Mouse (Mus musculus) thymus, adult 2 months (tissue): Measurements from ENCODE around the gene Sun1. TPM values are rescaled to one million over a fixed set of nuclear protein-coding genes. Genes with fewer than 3 reads are reported as not detected.

Experiments used
- DNase-seq: peaks from one replicate; pipeline ENCODE4 v3.0.0; 2021
- H3K27ac ChIP-seq: fragments of 200-500 bp; 2 replicates; pipeline ENCODE4 v1.5.1; 2012; ENCODE audit warnings: low read length, control low read depth; ENCODE audit not compliant: control insufficient read depth, insufficient read depth
- H3K27me3 ChIP-seq: fragments of 200-500 bp; 2 replicates; pipeline ENCODE4 v1.6.1; 2012; ENCODE audit warnings: mild to moderate bottlenecking, low read length, moderate library complexity, mixed read lengths; ENCODE audit not compliant: control insufficient read depth, insufficient read depth
- H3K36me3 ChIP-seq: fragments of 200-500 bp; 2 replicates; pipeline ENCODE4 v1.6.1; 2012; ENCODE audit warnings: mild to moderate bottlenecking, low read length, moderate library complexity; ENCODE audit not compliant: control insufficient read depth, insufficient read depth
- H3K4me1 ChIP-seq: fragments of 200-500 bp; replicated peaks from 2 replicates; pipeline ENCODE4 v1.6.1; 2012; ENCODE audit warnings: low read length; ENCODE audit not compliant: control insufficient read depth, insufficient read depth
- H3K4me3 ChIP-seq: fragments of 200-500 bp; 2 replicates; pipeline ENCODE4 v1.5.1; 2012; ENCODE audit warnings: mild to moderate bottlenecking, low read length, control low read depth, moderate library complexity; ENCODE audit not compliant: control insufficient read depth, insufficient read depth
- CTCF ChIP-seq: fragments of 200-500 bp; IDR thresholded peaks from 2 replicates; pipeline ENCODE4 v1.5.1; 2012; ENCODE audit warnings: mild to moderate bottlenecking, control low read depth, low read length, moderate library complexity, borderline replicate concordance; ENCODE audit not compliant: control insufficient read depth, poor library complexity, insufficient read depth; ENCODE audit errors: extremely low read depth
- POLR2A ChIP-seq: fragments of 200-500 bp; IDR thresholded peaks from 2 replicates; pipeline ENCODE4 v1.6.1; 2012; ENCODE audit warnings: mild to moderate bottlenecking, low read length, control low read depth, moderate library complexity; ENCODE audit not compliant: control insufficient read depth, poor library complexity, insufficient read depth; ENCODE audit errors: extremely low read depth
- WGBS: fragments of 180-500 bp; shearing (Covaris S2); methylation state at CpG from one replicate; pipeline ENCODE4 v1.1.7; 2018; 5-methylcytosine and 5-hydroxymethylcytosine counted together
- polyA plus RNA-seq: library from polyadenylated mRNA; depleted of rRNA; stranded (reverse); fragments of >200 nt; gene quantifications from 2 replicates; pipeline ENCODE4 v1.2.3, GENCODE M21; 2012

The Sun1 gene
- polyA plus RNA-seq, 1 experiment, result 36.3 TPM

GRCm38 (mm10) chr5:139189726-139190125 is 10.7 kb upstream of the Sun1 start:
- Histone ChIP-seq H3K36me3 (peaks cover 25% of the 10 kb centered on the region), H3K27me3 (no peaks in the 10 kb centered on the region), H3K4me3 (no peak overlapping the region), H3K27ac (no peak overlapping the region), H3K4me1 (no peaks in the 10 kb centered on the region)
- no peak for TF ChIP-seq POLR2A
- TF ChIP-seq CTCF, result no peak
- 98% methylated on average over 5 of the region's 5 CpGs for WGBS
- DNase-seq, result no peak

- TF ChIP-seq CTCF (no peak), POLR2A (no peak)
- 85% methylated on average over 5 of the region's 5 CpGs for WGBS
- Histone ChIP-seq H3K4me1 (no peaks in the 10 kb centered on the region), H3K4me3 (no peak overlapping the region), H3K27ac (no peak overlapping the region), H3K36me3 (peaks cover 13% of the 10 kb centered on the region), H3K27me3 (no peaks in the 10 kb centered on the region)
- no peak for DNase-seq
Observed at GRCm38 (mm10) chr5:139190958-139191357, 9.5 kb upstream of the Sun1 start.

DNA sequence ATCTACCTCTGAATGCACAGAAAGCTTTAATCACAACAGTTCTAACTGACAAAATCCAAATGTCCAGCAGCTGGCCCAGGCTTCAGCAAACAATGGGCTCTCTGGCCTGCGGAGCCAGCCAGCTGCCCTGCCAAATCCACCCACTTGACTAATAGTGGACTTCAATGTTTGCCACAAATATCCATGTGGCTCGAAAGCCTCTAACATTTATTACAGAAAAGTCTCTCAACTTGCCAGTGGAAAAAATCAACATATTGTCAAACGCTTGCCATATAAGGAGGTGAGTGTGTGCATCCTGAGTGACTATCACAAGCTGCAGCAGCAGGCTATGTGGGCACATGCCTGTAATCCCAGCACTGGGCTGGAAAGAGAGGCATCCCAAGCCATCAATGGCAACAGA is 1.7 kb upstream of the Sun1 start:
- 97% methylated on average over 3 of the region's 3 CpGs for WGBS
- Histone ChIP-seq H3K27me3 (no peaks in the 10 kb centered on the region), H3K4me1 (peaks cover 28% of the 10 kb centered on the region), H3K4me3 (no peak overlapping the region), H3K36me3 (no peaks in the 10 kb centered on the region), H3K27ac (no peak overlapping the region)
- DNase-seq, result no peak
- TF ChIP-seq CTCF, result no peak
- no peak for TF ChIP-seq POLR2A

DNA sequence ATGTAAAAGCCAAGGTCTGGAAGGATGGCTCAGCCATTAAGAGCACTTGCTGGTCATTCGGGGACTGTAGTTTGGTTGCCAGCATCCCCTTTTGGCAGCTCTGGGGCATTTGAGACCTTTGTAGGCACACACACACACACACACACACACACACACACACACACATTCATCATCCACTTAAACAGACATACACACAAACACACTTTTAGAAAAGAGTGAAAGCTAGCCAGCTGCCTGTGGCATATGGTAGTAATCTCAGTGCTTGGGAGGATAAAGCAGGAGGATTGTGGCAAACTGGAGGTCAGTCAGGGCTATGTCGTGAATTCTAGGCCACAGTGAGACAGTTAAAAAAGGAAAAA is 822 bp upstream of the Sun1 start:
- no peak for DNase-seq
- WGBS, result 50% methylated on average over 2 of the region's 2 CpGs
- H3K27me3 ChIP-seq, result no peaks in the 10 kb centered on the region
- TF ChIP-seq CTCF (no peak), POLR2A (no peak)
- H3K4me3 ChIP-seq, result no peak overlapping the region
- H3K4me1 ChIP-seq, result peaks cover 28% of the 10 kb centered on the region
- no peaks in the 10 kb centered on the region for H3K36me3 ChIP-seq
- H3K27ac ChIP-seq, result 0 out of 2 replicates have a peak overlapping the region, but pooled peaks have one; percentile 5

- no peak for DNase-seq
- Histone ChIP-seq H3K36me3 (no peaks in the 10 kb centered on the region), H3K27ac (no peak overlapping the region), H3K4me3 (peak overlapping the region; percentile 68), H3K27me3 (no peaks in the 10 kb centered on the region), H3K4me1 (peaks cover 28% of the 10 kb centered on the region)
- 5% methylated on average over 57 of the region's 57 CpGs for WGBS
- TF ChIP-seq CTCF (no peak), POLR2A (no peak; the same call in 1 of the 2 replicates)
Observed at GRCm38 (mm10) chr5:139200770-139201569, 533 bp downstream of the Sun1 start.

GRCm38 (mm10) chr5:139202127-139202526 is 1.7 kb downstream of the Sun1 start:
- 93% methylated on average over 11 of the region's 11 CpGs for WGBS
- no peaks in the 10 kb centered on the region for H3K36me3 ChIP-seq
- H3K27ac ChIP-seq, result no peak overlapping the region
- H3K4me1 ChIP-seq, result peaks cover 28% of the 10 kb centered on the region
- H3K4me3 ChIP-seq, result no peak overlapping the region
- TF ChIP-seq POLR2A (no peak), CTCF (no peak)
- no peak for DNase-seq
- no peaks in the 10 kb centered on the region for H3K27me3 ChIP-seq
